Mouse (Mus musculus) midbrain, embryonic 14.5 days (tissue): ENCODE results near the gene Mpst. TPM values are rescaled to one million over a fixed set of nuclear protein-coding genes. Genes with fewer than 3 reads are reported as not detected.

Source experiments
- ATAC-seq: fragments of 200-750 bp; cut with Nextera tagmentation; 2 replicates; pipeline ENCODE4 v1.8.0; 2017; ENCODE audit warnings: moderate number of reproducible peaks, moderate library complexity; ENCODE audit not compliant: low FRiP score, low TSS enrichment
- DNase-seq: peaks from one replicate; pipeline ENCODE4 v3.0.0-alpha.2; 2015
- H3K27ac ChIP-seq: fragments of 300-500 bp; sonication (generic); replicated peaks from 2 replicates; pipeline ENCODE4 v1.5.1; 2014; ENCODE audit warnings: mild to moderate bottlenecking, low read depth, low read length, moderate library complexity
- H3K27me3 ChIP-seq: fragments of 300-500 bp; sonication (generic); 2 replicates; pipeline ENCODE4 v1.6.1; 2014; ENCODE audit warnings: low read length, control low read depth, mixed read lengths; ENCODE audit not compliant: control insufficient read depth, insufficient read depth
- H3K36me3 ChIP-seq: fragments of 300-500 bp; sonication (generic); 2 replicates; pipeline ENCODE4 v1.6.1; 2014; ENCODE audit warnings: low read length, control low read depth; ENCODE audit not compliant: control insufficient read depth, insufficient read depth
- H3K4me1 ChIP-seq: fragments of 300-500 bp; sonication (generic); 2 replicates; pipeline ENCODE4 v1.6.1; 2014; ENCODE audit warnings: mild to moderate bottlenecking, antibody characterized with exemption, low read length, control low read depth; ENCODE audit not compliant: control insufficient read depth, insufficient read depth
- H3K4me2 ChIP-seq: fragments of 300-500 bp; sonication (generic); 2 replicates; pipeline ENCODE4 v1.6.1; 2014; ENCODE audit warnings: mild to moderate bottlenecking, low read length, moderate library complexity
- H3K4me3 ChIP-seq: fragments of 300-500 bp; sonication (generic); replicated peaks from 2 replicates; pipeline ENCODE4 v1.5.1; 2014; ENCODE audit warnings: low read depth, low read length
- H3K9ac ChIP-seq: fragments of 300-500 bp; sonication (generic); replicated peaks from 2 replicates; pipeline ENCODE4 v1.6.1; 2014; ENCODE audit warnings: mild to moderate bottlenecking, low read length, moderate library complexity
- H3K9me3 ChIP-seq: fragments of 300-500 bp; sonication (generic); 2 replicates; pipeline ENCODE4 v1.6.1; 2016; ENCODE audit warnings: low read length, control low read depth, mixed read lengths; ENCODE audit not compliant: control insufficient read depth
- WGBS: fragments of 180-500 bp; shearing (Covaris S2); extraction: QIAGEN DNeasy Blood & Tissue Kit; methylation state at CpG from one replicate; pipeline ENCODE4 v1.1.7; 2014; 5-methylcytosine and 5-hydroxymethylcytosine counted together
- polyA plus RNA-seq: library from polyadenylated mRNA; unstranded; fragments of >200 nt; fragmentation: Nextera tagmentation; extraction: Ambion mirVana; gene quantifications from 2 replicates; pipeline ENCODE4 v1.2.1, GENCODE M21; 2014

Mpst gene
- polyA plus RNA-seq, 1 experiment from 2014 or later, result 4.7 TPM

DNA sequence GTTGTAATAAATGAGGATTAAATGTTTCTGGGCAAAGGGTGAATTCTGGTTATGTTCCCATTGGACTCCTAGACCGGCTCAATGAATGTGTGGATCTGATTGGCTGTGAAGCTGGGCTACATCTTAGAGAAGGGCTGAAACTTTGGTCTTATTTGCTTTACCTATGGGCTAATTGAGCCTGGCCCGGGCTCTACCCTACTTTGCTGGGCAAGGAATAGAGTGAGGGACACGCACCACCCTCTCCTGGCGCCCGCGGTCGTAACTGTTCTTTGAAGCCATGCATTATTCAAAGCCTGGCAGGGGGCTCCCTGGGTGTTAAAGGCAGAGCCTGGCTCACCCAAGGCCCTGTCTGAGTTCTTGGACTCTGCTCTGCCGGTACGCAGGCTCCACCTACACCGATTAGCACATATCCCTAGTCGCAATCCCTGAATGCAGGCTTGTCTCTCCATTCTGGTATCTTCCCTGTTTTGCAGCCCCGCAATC is 3.4 kb downstream of the Mpst start:
- H3K9me3 ChIP-seq, result no peaks in the 10 kb centered on the region
- peak overlapping the region; percentile 22; the same call in 1 of the 2 replicates for H3K4me3 ChIP-seq
- peaks cover 31% of the 10 kb centered on the region for H3K27me3 ChIP-seq
- H3K4me2 ChIP-seq, result peak overlapping the region; percentile 43
- no peaks in the 10 kb centered on the region for H3K36me3 ChIP-seq
- DNase-seq (no peak), ATAC-seq (no peak)
- 8% methylated on average over 12 of the region's 12 CpGs for WGBS
- H3K4me1 ChIP-seq, result peaks cover 16% of the 10 kb centered on the region; the same call in 1 of the 2 replicates
- H3K27ac ChIP-seq, result no peak overlapping the region
- peak overlapping the region; percentile 23; the same call in 1 of the 2 replicates for H3K9ac ChIP-seq

DNA sequence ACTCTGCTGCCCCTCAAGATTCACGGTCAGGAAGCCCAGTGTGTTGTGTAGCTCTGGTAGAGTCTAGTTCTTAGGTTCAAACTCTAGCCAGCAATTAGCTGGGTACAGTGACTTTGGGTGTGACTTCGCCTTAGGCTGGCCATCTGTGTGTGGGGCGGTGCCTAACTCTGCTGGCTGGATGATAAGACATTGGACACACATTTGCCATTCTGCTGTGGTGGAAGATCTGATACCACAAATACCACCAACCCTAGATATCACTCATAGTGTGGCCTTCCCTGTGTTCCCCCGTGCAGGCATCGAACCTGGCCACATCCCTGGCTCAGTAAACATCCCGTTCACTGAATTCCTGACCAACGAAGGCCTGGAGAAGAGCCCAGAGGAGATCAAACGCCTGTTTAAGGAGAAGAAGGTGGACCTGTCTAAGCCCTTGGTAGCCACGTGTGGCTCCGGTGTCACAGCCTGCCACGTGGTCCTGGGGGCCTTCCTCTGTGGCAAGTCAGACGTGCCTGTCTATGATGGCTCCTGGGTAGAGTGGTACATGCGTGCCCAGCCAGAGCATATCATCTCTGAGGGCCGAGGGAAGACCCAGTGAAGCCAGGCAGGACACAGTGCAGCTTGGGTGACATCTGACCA is 7.0 kb downstream of the Mpst start:
- H3K4me2 ChIP-seq, result no peak overlapping the region
- DNase-seq, result no peak
- H3K27ac ChIP-seq, result no peak overlapping the region
- no peak for ATAC-seq
- no peaks in the 10 kb centered on the region for H3K36me3 ChIP-seq
- H3K9ac ChIP-seq, result no peak overlapping the region
- H3K4me1 ChIP-seq, result 0 out of 2 replicates have a peak, but pooled peaks cover 6% of the 10 kb centered on the region
- no peaks in the 10 kb centered on the region for H3K9me3 ChIP-seq
- WGBS, result 92% methylated on average over 14 of the region's 14 CpGs
- no peak overlapping the region for H3K4me3 ChIP-seq
- H3K27me3 ChIP-seq, result peaks cover 30% of the 10 kb centered on the region

DNA sequence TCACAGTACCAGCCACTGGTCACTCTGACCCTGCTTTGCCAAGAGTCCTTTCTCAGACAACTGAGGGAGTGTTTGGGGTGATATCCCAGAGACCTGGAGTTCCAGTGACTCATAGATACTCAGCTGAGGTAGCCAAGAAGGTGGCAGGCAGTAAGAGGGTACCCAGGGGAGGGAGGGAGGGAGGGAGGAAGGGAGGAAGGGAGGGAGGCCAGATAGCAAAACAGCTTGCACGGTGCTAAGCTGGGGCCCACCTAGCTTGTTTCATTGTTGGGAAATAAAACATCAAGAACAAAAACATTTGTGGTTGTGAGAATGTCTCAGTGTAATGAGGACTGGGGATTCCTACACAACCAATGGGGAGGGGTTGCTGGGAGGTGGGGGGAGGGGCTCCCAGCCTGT is 7.5 kb downstream of the Mpst start:
- Histone ChIP-seq H3K27ac (no peak overlapping the region), H3K4me3 (no peak overlapping the region), H3K36me3 (no peaks in the 10 kb centered on the region), H3K9me3 (no peaks in the 10 kb centered on the region), H3K4me2 (no peak overlapping the region), H3K27me3 (peaks cover 25% of the 10 kb centered on the region), H3K4me1 (0 out of 2 replicates have a peak, but pooled peaks cover 6% of the 10 kb centered on the region), H3K9ac (no peak overlapping the region)
- no peak for DNase-seq
- WGBS, result 37% methylated on average over 1 of the region's 1 CpGs
- no peak for ATAC-seq

DNA sequence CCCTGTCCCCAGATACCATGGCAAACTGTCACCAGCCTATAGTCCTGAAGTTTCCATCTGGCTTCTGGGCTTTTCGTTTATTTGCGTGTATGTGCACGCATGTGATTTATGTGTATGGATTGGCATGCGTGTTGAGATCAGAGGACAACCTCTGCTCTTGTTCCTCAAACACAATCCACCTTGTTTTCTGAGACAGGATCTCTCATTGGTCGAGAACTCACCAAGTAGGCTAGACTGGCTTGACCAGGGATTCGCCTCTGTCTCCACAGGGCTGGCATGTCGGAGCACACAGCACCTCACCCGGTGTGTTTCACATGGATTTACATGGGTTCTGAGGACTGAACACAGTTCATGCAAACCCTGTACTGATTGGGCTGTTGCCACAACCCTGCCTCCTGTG is 7.9 kb downstream of the Mpst start:
- H3K27me3 ChIP-seq, result peaks cover 20% of the 10 kb centered on the region
- DNase-seq (no peak), ATAC-seq (no peak)
- no peak overlapping the region for H3K27ac ChIP-seq
- H3K4me3 ChIP-seq, result no peak overlapping the region
- no peak overlapping the region for H3K4me2 ChIP-seq
- H3K9ac ChIP-seq, result no peak overlapping the region
- H3K9me3 ChIP-seq, result no peaks in the 10 kb centered on the region
- 0 out of 2 replicates have a peak, but pooled peaks cover 6% of the 10 kb centered on the region for H3K4me1 ChIP-seq
- H3K36me3 ChIP-seq, result no peaks in the 10 kb centered on the region
- WGBS, result 91% methylated on average over 8 of the region's 8 CpGs

DNA sequence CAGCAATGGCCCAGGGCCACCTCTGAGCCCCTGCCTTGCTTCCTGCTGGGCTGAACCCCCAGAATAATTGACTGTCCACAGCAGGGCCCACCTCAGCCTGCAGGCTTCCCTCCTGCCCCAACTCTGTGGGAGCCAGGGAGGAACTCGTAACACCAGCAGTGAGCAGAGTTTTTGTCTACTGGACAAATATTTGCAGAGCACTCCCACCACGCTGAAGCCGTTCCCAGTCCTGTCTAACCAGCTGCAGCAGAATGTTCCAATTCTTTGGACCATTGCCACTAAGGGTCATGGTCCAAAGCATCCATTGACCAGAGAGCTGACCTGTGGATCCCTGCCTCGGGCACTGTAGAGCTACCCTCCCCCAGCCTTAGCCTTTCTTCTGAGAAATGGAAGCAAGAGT is 10.7 kb downstream of the Mpst start:
- no peak for DNase-seq
- no peak overlapping the region for H3K4me3 ChIP-seq
- H3K27ac ChIP-seq, result no peak overlapping the region
- no peaks in the 10 kb centered on the region for H3K36me3 ChIP-seq
- ATAC-seq, result no peak
- H3K4me1 ChIP-seq, result no peaks in the 10 kb centered on the region
- no peaks in the 10 kb centered on the region for H3K27me3 ChIP-seq
- no peak overlapping the region for H3K4me2 ChIP-seq
- 8% methylated on average over 4 of the region's 4 CpGs for WGBS
- H3K9me3 ChIP-seq, result no peaks in the 10 kb centered on the region
- H3K9ac ChIP-seq, result no peak overlapping the region

DNA sequence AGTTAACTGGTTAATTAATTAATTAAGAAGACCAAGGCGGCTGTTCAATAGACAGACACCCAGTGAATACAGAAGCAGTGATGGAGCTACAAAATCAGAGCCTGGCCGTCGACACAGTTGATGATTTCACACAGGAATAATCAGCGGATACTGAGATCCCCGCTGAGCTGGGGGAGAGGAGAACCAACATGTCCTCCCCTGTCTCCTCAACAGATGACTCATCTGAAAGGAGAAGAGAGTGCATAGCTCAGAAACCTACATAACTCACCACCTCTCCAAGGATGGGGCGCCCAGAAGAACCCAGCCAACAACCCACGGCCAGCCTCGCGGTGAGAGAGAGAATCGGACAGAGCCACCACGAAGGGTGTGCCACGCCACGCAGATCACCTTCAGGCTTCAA is 14.2 kb downstream of the Mpst start:
- Histone ChIP-seq H3K27me3 (no peaks in the 10 kb centered on the region), H3K36me3 (no peaks in the 10 kb centered on the region), H3K4me2 (no peak overlapping the region), H3K4me3 (no peak overlapping the region), H3K9me3 (no peaks in the 10 kb centered on the region), H3K27ac (no peak overlapping the region), H3K9ac (no peak overlapping the region), H3K4me1 (no peaks in the 10 kb centered on the region)
- ATAC-seq, result no peak
- DNase-seq, result no peak
- 89% methylated on average over 13 of the region's 13 CpGs for WGBS

DNA sequence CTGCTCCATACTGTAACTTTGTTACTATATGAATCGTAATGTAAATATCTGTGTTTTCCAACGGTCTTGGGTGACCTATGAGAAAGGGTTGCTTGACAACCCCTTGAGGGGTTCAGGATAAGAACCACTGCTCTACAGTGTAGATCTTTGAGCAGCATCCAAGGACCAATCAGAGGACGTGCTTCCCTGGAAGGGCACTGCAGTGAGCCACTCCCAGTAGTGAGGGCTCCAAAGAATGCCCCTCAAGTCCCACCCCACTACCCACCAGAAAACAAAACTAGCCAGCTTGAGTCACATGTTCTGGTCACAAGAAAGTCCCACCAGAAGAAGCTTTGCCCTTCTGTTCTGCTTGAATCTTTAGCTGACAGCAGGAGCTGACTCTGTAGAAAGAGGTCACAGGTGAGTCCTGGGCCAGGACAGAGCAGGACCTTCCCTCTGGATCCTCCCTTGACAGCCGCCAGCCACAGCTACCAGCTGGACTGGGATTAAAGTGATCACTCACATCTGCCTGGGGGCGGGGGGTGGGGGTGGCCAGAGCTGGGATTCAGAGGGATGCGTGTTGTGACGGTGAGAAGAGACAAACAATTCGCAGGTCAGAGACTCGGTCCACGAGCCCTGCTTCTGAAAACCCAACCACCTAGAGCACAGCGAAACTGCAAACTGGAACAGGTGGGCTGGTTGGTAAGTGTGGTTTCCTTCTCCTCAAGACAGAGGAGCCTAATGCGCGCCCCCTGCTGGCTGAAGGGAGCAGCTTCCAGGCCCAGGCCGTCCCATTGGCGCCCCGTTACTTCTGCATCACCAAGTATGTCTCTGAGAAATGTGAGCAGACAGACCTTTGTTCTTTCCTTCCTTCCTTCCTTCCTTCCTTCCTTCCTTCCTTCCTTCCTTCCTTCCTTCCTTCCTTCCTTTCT is 16.1 kb downstream of the Mpst start:
- Histone ChIP-seq H3K27ac (no peak overlapping the region), H3K9ac (no peak overlapping the region), H3K4me2 (no peak overlapping the region), H3K36me3 (no peaks in the 10 kb centered on the region), H3K4me1 (no peaks in the 10 kb centered on the region), H3K4me3 (no peak overlapping the region), H3K27me3 (no peaks in the 10 kb centered on the region), H3K9me3 (no peaks in the 10 kb centered on the region)
- DNase-seq (peak; percentile 95), ATAC-seq (0 out of 2 replicates have a peak, but pooled peaks have one; percentile 20)
- 17% methylated on average over 16 of the region's 16 CpGs for WGBS

DNA sequence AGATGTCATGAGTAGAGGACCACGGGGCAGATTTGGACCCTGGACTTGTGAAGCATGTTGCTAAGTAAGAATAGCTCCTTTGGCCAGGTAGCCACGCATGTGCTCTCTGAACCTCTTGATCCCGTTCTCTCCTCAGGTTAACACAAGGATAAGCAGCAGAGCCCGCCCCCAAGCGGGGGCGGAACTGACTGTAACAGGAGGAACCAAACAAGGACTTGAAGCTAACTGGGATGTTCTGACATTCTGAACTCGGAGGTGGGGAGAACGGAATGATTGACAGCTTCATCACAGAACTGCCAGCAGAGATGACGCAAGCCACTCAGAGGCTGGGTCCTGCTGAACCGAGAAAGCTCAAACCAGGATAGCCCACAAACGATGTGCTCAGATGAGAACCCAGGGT is 18.3 kb downstream of the Mpst start:
- no peak for ATAC-seq
- Histone ChIP-seq H3K36me3 (no peaks in the 10 kb centered on the region), H3K4me2 (no peak overlapping the region), H3K9me3 (no peaks in the 10 kb centered on the region), H3K27ac (no peak overlapping the region), H3K27me3 (no peaks in the 10 kb centered on the region), H3K4me3 (no peak overlapping the region), H3K9ac (no peak overlapping the region), H3K4me1 (peaks cover 5% of the 10 kb centered on the region)
- DNase-seq, result no peak
- WGBS, result 21% methylated on average over 11 of the region's 11 CpGs
